Mouse (Mus musculus) urinary bladder, postnatal 25 days (tissue): ENCODE results near the gene Lins1.

Experiments
- DNase-seq: peaks from one replicate; pipeline ENCODE4 v3.0.0; 2022; ENCODE audit warnings: low spot score

The Lins1 gene

DNA sequence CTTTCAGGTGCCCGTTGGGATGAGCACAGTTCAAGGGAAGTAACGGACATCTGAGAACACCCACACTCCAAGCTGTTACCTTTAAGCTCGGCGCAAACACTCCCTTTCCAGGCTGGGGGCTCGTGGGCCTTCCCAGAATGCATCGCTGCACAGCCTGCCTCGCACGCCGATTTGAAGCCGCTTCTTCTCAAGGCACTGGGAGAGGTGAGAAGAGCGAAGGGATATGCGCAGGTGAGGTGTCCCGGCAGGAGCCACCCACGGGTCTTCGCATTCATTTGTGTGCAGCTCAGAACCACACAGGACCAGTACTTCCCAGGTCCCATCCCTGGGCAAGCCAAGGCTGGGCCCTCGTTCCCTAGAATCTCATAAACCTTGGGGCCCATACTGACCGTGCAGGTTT lies 43.7 kb downstream of the Lins1 start:
- DNase-seq = no peak

GRCm38 (mm10) chr7:66733882-66734281 lies 44.2 kb downstream of the Lins1 start:
- no peak for DNase-seq

- no peak for DNase-seq
Measured at GRCm38 (mm10) chr7:66734466-66734865, 44.8 kb downstream of the Lins1 start.

DNA sequence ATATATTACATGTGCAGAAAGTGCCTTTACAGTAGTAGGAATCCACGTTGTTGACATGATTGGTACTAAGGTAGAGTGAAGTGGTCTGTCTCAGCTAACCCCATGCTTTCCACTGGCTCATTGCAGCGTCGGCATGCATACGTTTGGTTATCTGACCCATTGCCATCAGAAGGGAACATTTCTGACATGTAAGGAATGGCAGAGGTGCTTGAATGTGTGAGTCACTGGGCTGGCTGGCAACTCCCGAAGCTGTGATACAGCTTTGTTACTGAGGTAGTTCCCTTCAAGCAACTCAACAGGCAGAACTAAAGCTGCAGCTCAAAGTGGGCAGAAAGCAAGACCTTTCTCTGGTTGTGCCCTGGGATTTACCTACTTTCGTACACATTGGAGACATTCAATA lies 45.3 kb downstream of the Lins1 start:
- DNase-seq = no peak

- DNase-seq = no peak
Measured at GRCm38 (mm10) chr7:66737418-66737817, 47.7 kb downstream of the Lins1 start.

DNA sequence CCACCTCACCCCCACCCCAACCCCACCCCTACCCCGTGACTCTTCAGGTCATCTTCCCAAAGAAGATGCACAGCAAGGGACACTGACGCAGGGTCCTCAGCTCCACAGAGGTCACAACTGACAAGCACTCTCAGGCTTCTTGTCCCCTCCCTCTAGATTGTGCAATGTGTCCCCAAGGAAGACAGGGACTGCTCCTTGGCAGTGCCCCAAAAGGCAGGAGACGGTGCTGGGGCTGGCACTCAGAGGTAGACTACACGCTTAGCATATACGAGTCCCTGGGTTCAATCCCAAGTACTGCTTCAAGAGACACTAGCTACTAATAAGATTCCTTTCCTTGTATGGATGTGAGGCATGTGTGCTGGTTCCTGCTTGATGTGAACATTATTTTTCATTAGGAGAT lies 51.3 kb downstream of the Lins1 start:
- no peak for DNase-seq

GRCm38 (mm10) chr7:66741412-66741811 lies 51.7 kb downstream of the Lins1 start:
- DNase-seq = no peak

GRCm38 (mm10) chr7:66743377-66743781 lies 53.7 kb downstream of the Lins1 start, which contains the start of gene Cers3:
Gene Cers3 (plus strand): TSS chr7:66743504.
- DNase-seq = peak; percentile 31

DNA sequence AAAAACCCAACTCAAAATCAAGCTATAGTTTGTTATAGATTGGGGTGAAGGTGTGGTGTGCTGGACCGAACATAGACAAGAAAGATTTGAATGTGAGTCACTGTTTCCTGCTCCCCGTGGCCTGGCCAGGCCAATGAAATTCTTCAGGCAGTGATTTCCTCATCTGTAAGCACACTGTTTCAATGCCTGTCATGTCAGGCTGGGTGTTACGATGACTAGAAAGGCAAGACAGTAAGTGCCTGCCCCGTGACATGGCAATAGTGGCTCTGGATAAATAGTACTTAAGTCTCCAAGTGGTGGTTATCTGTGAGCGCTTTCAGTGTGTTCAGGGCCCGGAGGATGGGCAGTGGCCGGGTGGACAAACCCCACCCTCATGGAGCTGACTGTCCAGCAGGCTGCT lies 57.3 kb downstream of the Lins1 start:
- no peak for DNase-seq

DNA sequence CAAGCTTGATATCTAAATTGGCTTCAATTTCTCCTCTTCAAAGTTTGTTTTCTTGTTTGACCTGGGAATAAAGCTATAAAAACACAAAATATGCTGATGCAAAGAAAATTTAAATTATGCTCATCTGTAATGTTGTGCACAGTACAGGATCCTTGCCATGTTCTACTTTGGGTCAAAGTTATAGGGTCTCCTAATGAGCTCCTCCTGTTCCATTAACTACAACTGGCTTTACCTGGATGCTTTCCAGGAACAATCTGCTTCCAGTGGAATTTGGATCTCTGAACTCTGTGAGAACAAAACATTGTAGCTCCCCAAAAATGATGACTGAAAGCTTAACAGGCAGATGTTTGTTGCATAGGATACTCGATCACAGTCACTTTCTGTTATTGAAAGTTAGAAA lies 60.3 kb downstream of the Lins1 start:
- DNase-seq = no peak

DNA sequence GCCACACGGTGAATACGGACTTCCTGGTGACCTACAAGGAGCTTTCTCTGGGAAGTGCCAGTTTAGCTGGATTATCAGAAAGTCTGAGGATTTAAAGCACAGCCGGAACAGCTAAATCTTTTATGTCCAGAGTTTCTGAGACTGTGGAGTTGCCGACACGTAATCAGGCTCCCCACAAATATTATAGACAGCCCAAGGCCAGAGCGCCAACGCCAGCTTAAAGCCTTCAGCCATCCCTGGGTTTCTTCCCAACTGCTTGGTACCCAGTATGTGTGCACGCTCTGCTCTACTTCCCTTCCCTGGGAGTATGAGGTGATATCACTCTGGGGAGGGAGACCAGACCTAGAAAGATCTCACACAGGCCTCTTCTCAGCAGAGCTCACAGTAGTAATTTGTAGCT lies 64.1 kb downstream of the Lins1 start:
- no peak for DNase-seq

- DNase-seq = no peak
Measured at GRCm38 (mm10) chr7:66755611-66756010, 65.9 kb downstream of the Lins1 start.
